9 mouse cellular contexts compared by ENCODE assay signal in genomic region chr2:25501593-25502486, GRCm38 (mm10). TPM values are rescaled to one million over a fixed set of nuclear protein-coding genes. Genes with fewer than 3 reads are reported as not detected.
DNase-seq lines count a peak whose midpoint lies in the region; ATAC-seq and TF ChIP-seq lines count a peak whose summit lies in the region.
"Had no signal": no experiment of that assay in that cellular context is flagged by ENCODE, and none has a peak within 500 bp of the region (broad histone marks: within the 10 kb centered on the region; RNA-seq: fewer than 3 reads in every experiment).

Gene C8g, minus strand, starts transcription at chr2:25501719.

- peak within 1 kb of the TSS; percentile 98 for H3K4me2 ChIP-seq in heart, embryonic 11.5 days
- peak within 1 kb of the TSS; percentile 75 for H3K4me2 ChIP-seq in kidney, postnatal 0 days (ENCODE audit: low read length)
- H3K4me2 ChIP-seq in neural tube, embryonic 13.5 days: peak within 1 kb of the TSS; percentile 100

- H3K9ac ChIP-seq in heart, embryonic 11.5 days (ENCODE audit: low read depth, low read length): peak within 1 kb of the TSS; percentile 98
- H3K9ac ChIP-seq in kidney, postnatal 0 days (ENCODE audit: low read depth, low read length): peak within 1 kb of the TSS; percentile 63
- H3K9ac ChIP-seq in neural tube, embryonic 13.5 days: peak within 1 kb of the TSS; percentile 99

- no peak for ATAC-seq in heart, embryonic 11.5 days (replicated peaks; ENCODE audit: insufficient number of reproducible peaks, low FRiP score, low TSS enrichment)
- ATAC-seq in kidney, postnatal 0 days (replicated peaks; ENCODE audit: low FRiP score, low read depth): no peak
- peak; percentile 4; the same call in 1 of the 2 replicates for ATAC-seq in neural tube, embryonic 13.5 days (ENCODE audit: low read depth)

- no peaks in the 10 kb centered on the region for H3K9me3 ChIP-seq in heart, embryonic 11.5 days (replicated peaks; ENCODE audit: control insufficient read depth, low read length)
- no peaks in the 10 kb centered on the region for H3K9me3 ChIP-seq in embryonic facial prominence, embryonic 10.5 days
- no peaks in the 10 kb centered on the region for H3K9me3 ChIP-seq in kidney, postnatal 0 days (replicated peaks; ENCODE audit: low read length)
- no peaks in the 10 kb centered on the region for H3K9me3 ChIP-seq in neural tube, embryonic 13.5 days

- no peak for TF ChIP-seq CTCF in kidney, postnatal 0 days (IDR thresholded peaks at IDR 0.05; ENCODE audit: low read depth)

- H3K4me1 ChIP-seq in heart, embryonic 11.5 days (ENCODE audit: control insufficient read depth, insufficient read depth, low read length): peaks cover 12% of the 10 kb centered on the region
- H3K4me1 ChIP-seq in embryonic facial prominence, embryonic 10.5 days: peaks cover 30% of the 10 kb centered on the region
- H3K4me1 ChIP-seq in kidney, postnatal 0 days (replicated peaks; ENCODE audit: insufficient read depth, low read length): peaks cover 15% of the 10 kb centered on the region
- peaks cover 18% of the 10 kb centered on the region for H3K4me1 ChIP-seq in neural tube, embryonic 13.5 days (replicated peaks)

- H3K27me3 ChIP-seq in heart, embryonic 11.5 days (ENCODE audit: control insufficient read depth, insufficient read depth, low read length): no peaks in the 10 kb centered on the region
- H3K27me3 ChIP-seq in embryonic facial prominence, embryonic 10.5 days (replicated peaks; ENCODE audit: low read depth, poor library complexity, severe bottlenecking): no peaks in the 10 kb centered on the region
- no peaks in the 10 kb centered on the region for H3K27me3 ChIP-seq in kidney, postnatal 0 days (ENCODE audit: insufficient read depth, low read length)
- no peaks in the 10 kb centered on the region for H3K27me3 ChIP-seq in neural tube, embryonic 13.5 days

- DNase-seq in heart, postnatal 36 days: no peak
- DNase-seq in CD4-positive helper T cell, adult 2 months (ENCODE audit: low read depth, low spot score): peak; percentile 21
- DNase-seq in embryonic facial prominence, embryonic 10.5 days (ENCODE audit: low spot score): peak; percentile 24
- no peak for DNase-seq in kidney, postnatal 0 days (ENCODE audit: low spot score)
- no peak for DNase-seq in yolk sac, embryonic 10.5 days (ENCODE audit: low spot score)
- DNase-seq in frontal cortex, postnatal 36 days (ENCODE audit: low spot score in 2 of 2): no peak

- intact Hi-C loops in heart, postnatal 36 days (cut with DNase I): loop anchor here (2.0 to 5.0 kb wide), 2 partner anchors 37 to 1400 kb away; partner anchors contain the start of gene Surf6

- peak within 1 kb of the TSS; percentile 96 for H3K4me3 ChIP-seq in heart, embryonic 11.5 days (ENCODE audit: low read depth, low read length)
- peak within 1 kb of the TSS; percentile 92 for H3K4me3 ChIP-seq in embryonic facial prominence, embryonic 10.5 days
- peak within 1 kb of the TSS; percentile 55 for H3K4me3 ChIP-seq in kidney, postnatal 0 days (replicated peaks; ENCODE audit: low read depth, low read length)
- peak within 1 kb of the TSS; percentile 93 for H3K4me3 ChIP-seq in neural tube, embryonic 13.5 days

- peak within 1 kb of the TSS; percentile 70 for H3K27ac ChIP-seq in heart, embryonic 11.5 days (ENCODE audit: low read depth, low read length)
- H3K27ac ChIP-seq in embryonic facial prominence, embryonic 10.5 days (replicated peaks): peak within 1 kb of the TSS; percentile 95
- peak within 1 kb of the TSS; percentile 76 for H3K27ac ChIP-seq in kidney, postnatal 0 days
- H3K27ac ChIP-seq in neural tube, embryonic 13.5 days (replicated peaks): peak within 1 kb of the TSS; percentile 84

- H3K36me3 ChIP-seq in heart, embryonic 11.5 days (ENCODE audit: control insufficient read depth, insufficient read depth, low read length): 0 out of 2 replicates have a peak, but pooled peaks cover 7% of the 10 kb centered on the region
- peaks cover 41% of the 10 kb centered on the region for H3K36me3 ChIP-seq in embryonic facial prominence, embryonic 10.5 days (replicated peaks)
- peaks cover 26% of the 10 kb centered on the region for H3K36me3 ChIP-seq in kidney, postnatal 0 days (ENCODE audit: insufficient read depth, low read length)
- H3K36me3 ChIP-seq in neural tube, embryonic 13.5 days: peaks cover 37% of the 10 kb centered on the region

- 68% methylated on average over 20 of the region's 20 CpGs for WGBS in heart, embryonic 11.5 days (ENCODE audit: insufficient replicate concordance)
- 80% methylated on average over 20 of the region's 20 CpGs for WGBS in embryonic facial prominence, embryonic 10.5 days
- 74% methylated on average over 20 of the region's 20 CpGs for WGBS in kidney, postnatal 0 days
- 77% methylated on average over 20 of the region's 20 CpGs for WGBS in neural tube, embryonic 13.5 days

RNA-seq across cellular contexts. Expression of gene C8g, which starts in this region (rescaled TPM):
- polyA plus RNA-seq in heart, embryonic 11.5 days (2014; fragmentation: Nextera tagmentation; extraction: Ambion mirVana): 3.4 and 3.7 TPM in 2 replicates
- 1 to 10 TPM; 1.5 to 1.6 TPM for total RNA-seq in heart, postnatal 36 days (2021)
- 6.1 and 6.7 TPM in 2 replicates for polyA plus RNA-seq in embryonic facial prominence, embryonic 10.5 days (2016; fragmentation: Nextera tagmentation; extraction: Ambion mirVana)
- 7.9 and 9.6 TPM in 2 replicates for polyA plus RNA-seq in kidney, postnatal 0 days (2015; fragmentation: Nextera tagmentation; extraction: Ambion mirVana)
- polyA plus RNA-seq in neural tube, embryonic 13.5 days (2015; fragmentation: Nextera tagmentation; extraction: Ambion mirVana): 5.7 and 8.0 TPM in 2 replicates
- total RNA-seq: neutrophil, adult 5-6 weeks had no signal

Comparison
In these comparisons a context has a peak if more than half of its experiments do, and no peak if none do; other contexts are left out.
1. DNase-seq: peak in CD4-positive helper T cell, adult 2 months (single experiment) and embryonic facial prominence, embryonic 10.5 days (single experiment); none in heart, postnatal 36 days (0 of 2), kidney, postnatal 0 days (single experiment), yolk sac, embryonic 10.5 days (single experiment) and frontal cortex, postnatal 36 days (0 of 2).
2. Peak in every context shown above with its lines, with median percentiles within 50 percentile points of each other: H3K27ac ChIP-seq, H3K4me2 ChIP-seq, H3K4me3 ChIP-seq and H3K9ac ChIP-seq.